Mouse (Mus musculus) B cell, adult 2 months (primary cell): Measurements from ENCODE around the gene S100a9.

Experiments
- DNase-seq, 2 experiments: peaks; one replicate each; pipeline ENCODE4 v3.0.0; 2022

Gene S100a9

GRCm38 (mm10) chr3:90695613-90696012, at the start of gene S100a9:
Gene S100a9 (minus strand): TSS chr3:90695721.
- DNase-seq = no peak

GRCm38 (mm10) chr3:90726606-90727005, 31.1 kb upstream of the S100a9 start, which contains the start of gene Pglyrp4:
Gene Pglyrp4 (plus strand): TSS chr3:90726906.
- DNase-seq = no peak

GRCm38 (mm10) chr3:90709591-90710460, 14.3 kb upstream of the S100a9 start:
- peak; percentile 88 to 90 for DNase-seq

DNA sequence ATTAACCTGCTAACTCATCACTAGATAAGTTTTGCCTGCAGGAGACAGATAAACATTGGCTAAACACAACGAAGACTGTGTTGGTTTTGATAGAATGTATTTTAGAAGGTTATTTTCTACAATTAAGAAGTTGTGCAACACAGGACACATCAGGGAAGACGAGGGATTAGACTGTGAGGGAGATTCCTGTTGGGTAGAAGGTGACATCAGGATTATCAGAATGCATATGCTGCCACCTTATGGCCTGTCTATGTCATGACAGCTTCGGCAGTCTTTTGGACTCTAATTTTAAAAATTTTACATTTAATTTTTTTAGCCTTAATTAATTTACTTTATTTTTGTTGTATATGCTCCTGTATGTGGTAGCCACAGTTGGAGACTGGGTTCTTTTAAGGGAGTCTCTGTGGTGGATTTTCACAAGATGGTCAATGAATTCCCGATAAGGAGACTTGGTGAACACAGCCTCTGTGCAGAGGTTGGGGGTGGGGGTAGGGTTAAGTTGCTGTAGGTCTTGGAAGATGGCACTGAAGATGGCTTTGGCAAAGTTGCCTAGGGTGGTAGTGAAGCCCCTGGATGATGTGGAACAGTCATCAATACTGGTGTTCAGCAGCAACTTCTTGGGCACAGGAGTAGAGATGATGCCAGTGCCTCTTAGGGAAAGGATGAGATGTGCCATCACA, 13.1 kb upstream of the S100a9 start:
- peak; percentile 37 to 43 for DNase-seq

DNA sequence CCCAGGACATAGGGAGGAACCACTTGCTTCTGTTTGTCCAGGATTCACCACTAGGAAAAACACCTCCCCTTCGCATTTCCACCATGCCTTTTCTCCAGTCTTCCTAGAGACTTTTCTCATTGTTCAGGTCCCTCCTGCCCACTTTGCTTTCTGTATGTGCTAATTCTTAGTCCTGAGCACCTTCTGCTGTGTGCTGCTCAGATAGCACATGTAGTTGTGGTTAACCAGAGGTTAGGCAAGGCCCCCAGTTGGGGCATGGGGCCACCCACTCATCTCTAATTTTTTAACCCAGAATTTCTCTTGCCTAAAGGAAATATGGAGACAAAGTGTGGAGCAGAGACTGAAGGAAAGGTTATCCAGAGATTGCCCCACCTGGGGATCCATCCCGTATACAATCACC, 6.7 kb upstream of the S100a9 start:
- DNase-seq = no peak

- DNase-seq = no peak
Observed at GRCm38 (mm10) chr3:90693496-90693895, 2.0 kb downstream of the S100a9 start.

DNA sequence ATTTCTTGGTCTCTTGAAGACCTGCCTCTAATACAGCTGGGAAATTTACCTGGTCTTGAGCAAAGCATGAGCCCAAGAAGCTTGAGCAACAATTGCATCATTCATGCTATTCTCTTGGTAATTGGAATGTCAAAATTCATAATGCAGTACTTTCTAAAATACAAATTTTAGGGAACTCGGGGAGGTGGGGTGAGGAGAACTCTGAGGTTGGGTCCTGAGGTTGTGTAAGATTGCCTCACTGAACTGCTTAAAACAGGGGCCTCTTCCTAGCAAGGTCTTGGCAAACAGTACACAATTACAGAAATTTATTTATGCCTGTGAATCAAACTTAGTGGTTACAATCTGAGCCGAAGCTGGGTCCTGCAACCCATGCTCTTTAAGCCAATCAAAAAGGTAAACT, 8.7 kb downstream of the S100a9 start:
- no peak for DNase-seq

- no peak for DNase-seq
Observed at GRCm38 (mm10) chr3:90683929-90684328, 11.6 kb downstream of the S100a9 start.

DNA sequence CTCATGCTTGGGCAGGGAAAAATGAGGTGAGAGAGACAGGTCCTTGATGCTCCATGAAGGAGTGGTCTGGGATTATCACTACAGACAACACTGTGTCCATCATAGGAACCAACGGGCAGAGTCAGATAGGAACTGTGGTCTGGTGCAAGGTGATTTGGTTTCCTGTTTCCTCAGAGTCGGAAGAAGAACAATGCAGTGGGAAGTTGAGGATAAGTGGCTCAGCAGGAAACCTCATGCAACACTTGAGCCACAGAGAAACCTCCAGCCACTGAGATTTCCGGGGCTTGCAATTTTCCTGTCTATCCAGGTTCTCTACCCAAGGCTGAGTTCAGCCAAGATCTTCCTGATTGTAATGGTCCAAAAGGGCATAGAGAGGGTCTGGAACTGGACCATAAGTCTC, 16.9 kb downstream of the S100a9 start:
- DNase-seq = no peak

- no peak for DNase-seq
Observed at GRCm38 (mm10) chr3:90668846-90669245, 26.7 kb downstream of the S100a9 start, which contains the start of gene S100a8. Gene S100a8 (plus strand): TSS chr3:90668978.

DNA sequence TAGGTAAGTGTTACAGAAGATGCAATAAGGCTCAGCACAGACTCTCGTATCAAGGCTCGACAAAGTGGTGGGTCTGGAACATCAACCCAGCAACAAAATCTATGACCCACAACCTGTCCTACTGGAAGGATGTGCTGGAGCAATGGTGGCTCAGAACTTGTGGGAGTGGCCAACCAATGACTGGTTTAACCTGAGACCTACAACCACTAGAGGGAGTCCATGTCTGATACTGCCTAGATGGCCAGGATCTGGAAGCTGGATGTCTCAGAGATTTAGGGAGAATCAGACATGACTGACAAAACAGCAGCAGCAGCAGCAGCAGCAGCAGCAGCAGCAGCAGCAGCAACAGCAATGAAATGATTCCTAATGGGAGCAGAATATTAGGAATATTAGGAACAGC, 31.3 kb downstream of the S100a9 start:
- DNase-seq = no peak

GRCm38 (mm10) chr3:90659364-90660044, 36.0 kb downstream of the S100a9 start:
- no peak for DNase-seq

- peak in 1 of 2 experiments; percentile 6 for DNase-seq
Observed at GRCm38 (mm10) chr3:90657405-90657804, 38.1 kb downstream of the S100a9 start.

GRCm38 (mm10) chr3:90653717-90654116, 41.8 kb downstream of the S100a9 start, which contains the start of gene S100a7a:
Gene S100a7a (plus strand): TSS chr3:90654017.
- DNase-seq = no peak

DNA sequence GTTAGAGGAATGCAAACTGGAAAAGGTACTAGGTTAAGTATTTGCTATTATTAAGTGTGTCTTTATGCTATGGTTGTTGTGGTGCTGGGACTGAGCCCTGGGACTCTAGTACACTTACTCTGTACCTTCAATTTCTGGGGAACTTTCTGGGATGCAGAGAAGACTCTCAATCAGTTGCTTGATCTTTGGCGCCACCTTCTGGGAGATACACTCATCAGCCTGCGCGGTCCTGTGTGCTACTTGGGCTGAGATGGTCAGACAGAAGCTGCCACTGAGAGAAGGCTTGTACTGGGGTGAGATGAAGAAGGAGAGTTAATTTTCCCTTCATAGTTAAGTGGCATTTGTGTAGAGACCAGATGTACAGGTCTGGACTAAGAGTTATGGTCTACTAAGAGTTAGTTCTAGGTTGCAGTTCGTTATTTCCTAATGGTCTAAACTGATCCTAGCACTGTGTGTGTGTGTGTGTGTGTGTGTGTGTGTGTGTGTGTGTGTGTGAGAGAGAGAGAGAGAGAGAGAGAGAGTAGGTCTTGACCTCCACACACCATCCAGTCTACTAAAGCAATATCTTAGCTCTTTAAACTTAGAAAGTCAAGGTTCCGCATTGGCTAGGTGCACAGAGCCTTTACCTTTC, 42.5 kb downstream of the S100a9 start:
- peak; percentile 65 to 66 for DNase-seq

- no peak for DNase-seq
Observed at GRCm38 (mm10) chr3:90649832-90650231, 45.7 kb downstream of the S100a9 start.

- DNase-seq = no peak
Observed at GRCm38 (mm10) chr3:90648981-90649380, 46.5 kb downstream of the S100a9 start.

DNA sequence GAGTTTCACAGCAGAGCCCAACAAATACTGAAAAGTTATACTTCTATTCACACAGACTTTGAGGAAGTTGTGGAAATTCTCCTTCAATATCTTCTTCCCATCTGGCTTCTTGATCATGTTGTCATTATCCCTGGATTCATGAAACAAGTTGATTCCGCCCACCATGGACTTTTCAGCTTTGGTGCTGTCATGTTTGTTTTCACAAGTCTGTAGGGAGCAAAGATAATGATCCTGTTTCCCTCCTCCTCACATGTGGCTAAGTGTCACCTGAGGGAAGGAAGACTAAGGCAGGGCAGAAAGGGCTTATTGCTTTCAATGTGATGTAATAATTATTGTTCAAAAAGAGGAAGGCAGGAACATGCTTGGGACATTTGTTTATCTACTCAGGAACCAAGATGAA, 48.2 kb downstream of the S100a9 start:
- no peak for DNase-seq

- peak; percentile 72 to 73 for DNase-seq
Observed at GRCm38 (mm10) chr3:90644220-90644619, 51.3 kb downstream of the S100a9 start.
